Mouse (Mus musculus): ENCODE results near the gene Slc22a23. TPM values are rescaled to one million over a fixed set of nuclear protein-coding genes. Genes with fewer than 3 reads are reported as not detected.

Slc22a23 gene
- polyA plus RNA-seq, 1 experiment from 2014 or later = 3.8 TPM

GRCm38 (mm10) chr13:34281360-34281759 lies 63.6 kb downstream of the Slc22a23 start:
- no peaks in the 10 kb centered on the region for H3K36me3 ChIP-seq (ENCODE audit: control insufficient read depth, insufficient read depth, low read length)
- no peaks in the 10 kb centered on the region for H3K9me3 ChIP-seq (ENCODE audit: control insufficient read depth, low read length)
- H3K27me3 ChIP-seq (ENCODE audit: control insufficient read depth, insufficient read depth, low read depth, low read length) = no peaks in the 10 kb centered on the region
- no peak overlapping the region for H3K4me2 ChIP-seq (ENCODE audit: low read depth, low read length)
- ATAC-seq (ENCODE audit: low read depth) = no peak
- peaks cover 13% of the 10 kb centered on the region for H3K4me1 ChIP-seq (replicated peaks; ENCODE audit: control insufficient read depth, insufficient read depth, low read length)
- no peak overlapping the region for H3K4me3 ChIP-seq (ENCODE audit: low read length)
- H3K27ac ChIP-seq (ENCODE audit: low read length) = no peak overlapping the region
- 84% methylated on average over 6 of the region's 6 CpGs for WGBS
- no peak overlapping the region for H3K9ac ChIP-seq (ENCODE audit: low read length)

GRCm38 (mm10) chr13:34278759-34279270 lies 66.2 kb downstream of the Slc22a23 start:
- H3K4me1 ChIP-seq (replicated peaks; ENCODE audit: control insufficient read depth, insufficient read depth, low read length) = peaks cover 13% of the 10 kb centered on the region
- H3K4me2 ChIP-seq (ENCODE audit: low read depth, low read length) = no peak overlapping the region
- H3K36me3 ChIP-seq (ENCODE audit: control insufficient read depth, insufficient read depth, low read length) = no peaks in the 10 kb centered on the region
- 62% methylated on average over 5 of the region's 5 CpGs for WGBS
- no peak overlapping the region for H3K9ac ChIP-seq (ENCODE audit: low read length)
- H3K27ac ChIP-seq (ENCODE audit: low read length) = peak overlapping the region; percentile 45; the same call in 1 of the 2 replicates
- no peak overlapping the region for H3K4me3 ChIP-seq (ENCODE audit: low read length)
- peak; percentile 51; the same call in 1 of the 2 replicates for ATAC-seq (ENCODE audit: low read depth)
- no peaks in the 10 kb centered on the region for H3K9me3 ChIP-seq (ENCODE audit: control insufficient read depth, low read length)
- no peaks in the 10 kb centered on the region for H3K27me3 ChIP-seq (ENCODE audit: control insufficient read depth, insufficient read depth, low read depth, low read length)

- 23% methylated on average over 6 of the region's 6 CpGs for WGBS
- no peak overlapping the region for H3K4me3 ChIP-seq (ENCODE audit: low read length)
- H3K4me1 ChIP-seq (replicated peaks; ENCODE audit: control insufficient read depth, insufficient read depth, low read length) = peaks cover 13% of the 10 kb centered on the region
- peak overlapping the region; percentile 45; the same call in 1 of the 2 replicates for H3K27ac ChIP-seq (ENCODE audit: low read length)
- H3K9ac ChIP-seq (ENCODE audit: low read length) = no peak overlapping the region
- no peaks in the 10 kb centered on the region for H3K27me3 ChIP-seq (ENCODE audit: control insufficient read depth, insufficient read depth, low read depth, low read length)
- no peaks in the 10 kb centered on the region for H3K36me3 ChIP-seq (ENCODE audit: control insufficient read depth, insufficient read depth, low read length)
- no peak for ATAC-seq (ENCODE audit: low read depth)
- H3K9me3 ChIP-seq (ENCODE audit: control insufficient read depth, low read length) = no peaks in the 10 kb centered on the region
- no peak overlapping the region for H3K4me2 ChIP-seq (ENCODE audit: low read depth, low read length)
These were observed 66.7 kb downstream of the Slc22a23 start for GRCm38 (mm10) chr13:34278288-34278701.

GRCm38 (mm10) chr13:34277611-34278010 lies 67.4 kb downstream of the Slc22a23 start:
- H3K4me1 ChIP-seq (replicated peaks; ENCODE audit: control insufficient read depth, insufficient read depth, low read length) = peaks cover 16% of the 10 kb centered on the region
- no peaks in the 10 kb centered on the region for H3K9me3 ChIP-seq (ENCODE audit: control insufficient read depth, low read length)
- no peak overlapping the region for H3K9ac ChIP-seq (ENCODE audit: low read length)
- H3K36me3 ChIP-seq (ENCODE audit: control insufficient read depth, insufficient read depth, low read length) = no peaks in the 10 kb centered on the region
- no peak for ATAC-seq (ENCODE audit: low read depth)
- no peak overlapping the region for H3K4me3 ChIP-seq (ENCODE audit: low read length)
- no peak overlapping the region for H3K4me2 ChIP-seq (ENCODE audit: low read depth, low read length)
- no peaks in the 10 kb centered on the region for H3K27me3 ChIP-seq (ENCODE audit: control insufficient read depth, insufficient read depth, low read depth, low read length)
- WGBS = 85% methylated on average over 2 of the region's 2 CpGs
- no peak overlapping the region for H3K27ac ChIP-seq (ENCODE audit: low read length)

- Histone ChIP-seq H3K27me3 (ENCODE audit: control insufficient read depth, insufficient read depth, low read depth, low read length) (no peaks in the 10 kb centered on the region), H3K4me1 (replicated peaks; ENCODE audit: control insufficient read depth, insufficient read depth, low read length) (peaks cover 19% of the 10 kb centered on the region), H3K9me3 (ENCODE audit: control insufficient read depth, low read length) (no peaks in the 10 kb centered on the region), H3K4me2 (ENCODE audit: low read depth, low read length) (no peak overlapping the region), H3K27ac (ENCODE audit: low read length) (no peak overlapping the region), H3K9ac (ENCODE audit: low read length) (no peak overlapping the region), H3K4me3 (ENCODE audit: low read length) (no peak overlapping the region), H3K36me3 (ENCODE audit: control insufficient read depth, insufficient read depth, low read length) (no peaks in the 10 kb centered on the region)
- no peak for ATAC-seq (ENCODE audit: low read depth)
- 65% methylated on average over 3 of the region's 3 CpGs for WGBS
These were observed 68.0 kb downstream of the Slc22a23 start for GRCm38 (mm10) chr13:34277001-34277400.

GRCm38 (mm10) chr13:34274890-34275289 lies 70.1 kb downstream of the Slc22a23 start:
- no peak overlapping the region for H3K9ac ChIP-seq (ENCODE audit: low read length)
- peaks cover 28% of the 10 kb centered on the region for H3K4me1 ChIP-seq (replicated peaks; ENCODE audit: control insufficient read depth, insufficient read depth, low read length)
- no peak overlapping the region for H3K4me3 ChIP-seq (ENCODE audit: low read length)
- no peaks in the 10 kb centered on the region for H3K27me3 ChIP-seq (ENCODE audit: control insufficient read depth, insufficient read depth, low read depth, low read length)
- ATAC-seq (ENCODE audit: low read depth) = no peak
- 70% methylated on average over 1 of the region's 1 CpGs for WGBS
- H3K27ac ChIP-seq (ENCODE audit: low read length) = no peak overlapping the region
- no peak overlapping the region for H3K4me2 ChIP-seq (ENCODE audit: low read depth, low read length)
- H3K9me3 ChIP-seq (ENCODE audit: control insufficient read depth, low read length) = no peaks in the 10 kb centered on the region
- no peaks in the 10 kb centered on the region for H3K36me3 ChIP-seq (ENCODE audit: control insufficient read depth, insufficient read depth, low read length)

GRCm38 (mm10) chr13:34274417-34274816 lies 70.6 kb downstream of the Slc22a23 start:
- WGBS = 95% methylated on average over 2 of the region's 2 CpGs
- no peaks in the 10 kb centered on the region for H3K27me3 ChIP-seq (ENCODE audit: control insufficient read depth, insufficient read depth, low read depth, low read length)
- H3K4me3 ChIP-seq (ENCODE audit: low read length) = no peak overlapping the region
- no peaks in the 10 kb centered on the region for H3K9me3 ChIP-seq (ENCODE audit: control insufficient read depth, low read length)
- no peak overlapping the region for H3K27ac ChIP-seq (ENCODE audit: low read length)
- no peak overlapping the region for H3K4me2 ChIP-seq (ENCODE audit: low read depth, low read length)
- no peaks in the 10 kb centered on the region for H3K36me3 ChIP-seq (ENCODE audit: control insufficient read depth, insufficient read depth, low read length)
- H3K4me1 ChIP-seq (replicated peaks; ENCODE audit: control insufficient read depth, insufficient read depth, low read length) = peaks cover 27% of the 10 kb centered on the region
- H3K9ac ChIP-seq (ENCODE audit: low read length) = no peak overlapping the region
- ATAC-seq (ENCODE audit: low read depth) = no peak

GRCm38 (mm10) chr13:34272275-34273054 lies 72.5 kb downstream of the Slc22a23 start:
- H3K27me3 ChIP-seq (ENCODE audit: control insufficient read depth, insufficient read depth, low read depth, low read length) = no peaks in the 10 kb centered on the region
- H3K9ac ChIP-seq (ENCODE audit: low read length) = no peak overlapping the region
- H3K4me1 ChIP-seq (replicated peaks; ENCODE audit: control insufficient read depth, insufficient read depth, low read length) = peaks cover 15% of the 10 kb centered on the region
- H3K36me3 ChIP-seq (ENCODE audit: control insufficient read depth, insufficient read depth, low read length) = no peaks in the 10 kb centered on the region
- H3K27ac ChIP-seq (ENCODE audit: low read length) = peak overlapping the region; percentile 71
- 14% methylated on average over 8 of the region's 8 CpGs for WGBS
- H3K9me3 ChIP-seq (ENCODE audit: control insufficient read depth, low read length) = no peaks in the 10 kb centered on the region
- peak overlapping the region; percentile 22; the same call in 1 of the 2 replicates for H3K4me2 ChIP-seq (ENCODE audit: low read depth, low read length)
- peak; percentile 92 for ATAC-seq (ENCODE audit: low read depth)
- no peak overlapping the region for H3K4me3 ChIP-seq (ENCODE audit: low read length)

- H3K4me2 ChIP-seq (ENCODE audit: low read depth, low read length) = peak overlapping the region; percentile 22; the same call in 1 of the 2 replicates
- H3K9ac ChIP-seq (ENCODE audit: low read length) = no peak overlapping the region
- 0 out of 2 replicates have a peak, but pooled peaks have one; percentile 26 for ATAC-seq (ENCODE audit: low read depth)
- peaks cover 15% of the 10 kb centered on the region for H3K4me1 ChIP-seq (replicated peaks; ENCODE audit: control insufficient read depth, insufficient read depth, low read length)
- no peak overlapping the region for H3K4me3 ChIP-seq (ENCODE audit: low read length)
- 49% methylated on average over 2 of the region's 2 CpGs for WGBS
- H3K9me3 ChIP-seq (ENCODE audit: control insufficient read depth, low read length) = no peaks in the 10 kb centered on the region
- no peaks in the 10 kb centered on the region for H3K27me3 ChIP-seq (ENCODE audit: control insufficient read depth, insufficient read depth, low read depth, low read length)
- H3K36me3 ChIP-seq (ENCODE audit: control insufficient read depth, insufficient read depth, low read length) = no peaks in the 10 kb centered on the region
- H3K27ac ChIP-seq (ENCODE audit: low read length) = peak overlapping the region; percentile 71
These were observed 73.3 kb downstream of the Slc22a23 start for GRCm38 (mm10) chr13:34271665-34272064.

Data from lung, embryonic 16.5 days (tissue).